Comparison of ENCODE assay signal across 8 mouse cellular contexts in genomic region chr2:32452441-32452971, GRCm38 (mm10). TPM values are rescaled to one million over a fixed set of nuclear protein-coding genes. Genes with fewer than 3 reads are reported as not detected.
DNase-seq lines count a peak whose midpoint lies in the region; ATAC-seq and TF ChIP-seq lines count a peak whose summit lies in the region.

No protein-coding gene starts in this region.

- peak overlapping the region; percentile 25 for H3K4me2 ChIP-seq in hindbrain, embryonic 11.5 days (replicated peaks; ENCODE audit: low read depth, low read length)
- H3K4me2 ChIP-seq in liver, embryonic 16.5 days (ENCODE audit: low read depth, low read length): peak overlapping the region; percentile 72

- intact Hi-C loops in heart, adult 2 months (cut with DNase I): no loop called here

- peaks cover 12% of the 10 kb centered on the region for H3K4me1 ChIP-seq in heart, adult 2 months (ENCODE audit: control insufficient read depth, insufficient read depth, low read length)
- peaks cover 4% of the 10 kb centered on the region; the same call in 1 of the 2 replicates for H3K4me1 ChIP-seq in hindbrain, embryonic 11.5 days (replicated peaks; ENCODE audit: control insufficient read depth, insufficient read depth, low read length)
- peaks cover 41% of the 10 kb centered on the region for H3K4me1 ChIP-seq in liver, embryonic 16.5 days (ENCODE audit: control insufficient read depth, low read depth, low read length)

- TF ChIP-seq EP300 in heart, adult 2 months (IDR thresholded peaks at IDR 0.05; ENCODE audit: insufficient read depth, low read depth, low read length): no peak

- TF ChIP-seq CTCF in heart, adult 2 months (IDR thresholded peaks at IDR 0.05): no peak

- DNase-seq in heart, adult 2 months: no peak
- DNase-seq in heart, adult 18-20 months: no peak
- DNase-seq in thymus, adult 18-20 months: peak; percentile 27 to 54
- DNase-seq in thymus, postnatal 0 days (ENCODE audit: low spot score): no peak
- DNase-seq in hindbrain, embryonic 11.5 days (ENCODE audit: low spot score): no peak
- peak; percentile 57 for DNase-seq in testis, postnatal 10 days (ENCODE audit: low spot score)
- no peak for DNase-seq in left cerebral cortex, adult 11 months (ENCODE audit: low spot score)

- H3K9me3 ChIP-seq in hindbrain, embryonic 11.5 days (ENCODE audit: control insufficient read depth, low read length): no peaks in the 10 kb centered on the region
- no peaks in the 10 kb centered on the region for H3K9me3 ChIP-seq in liver, embryonic 16.5 days (replicated peaks; ENCODE audit: control insufficient read depth, low read length)

- peak; percentile 6; the same call in 1 of the 2 replicates for ATAC-seq in hindbrain, embryonic 11.5 days (ENCODE audit: low FRiP score)
- ATAC-seq in liver, embryonic 16.5 days (ENCODE audit: low read depth): no peak

- H3K79me2 ChIP-seq in heart, adult 2 months (replicated peaks; ENCODE audit: control insufficient read depth, insufficient read depth, low read length): peaks cover 5% of the 10 kb centered on the region

- 90% methylated on average over 16 of the region's 16 CpGs for WGBS in heart, adult 2 months
- 93% methylated on average over 16 of the region's 16 CpGs for WGBS in hindbrain, embryonic 11.5 days
- 83% methylated on average over 16 of the region's 16 CpGs for WGBS in liver, embryonic 16.5 days (ENCODE audit: insufficient replicate concordance)

- H3K27ac ChIP-seq in heart, adult 2 months: peak overlapping the region; percentile 84
- H3K27ac ChIP-seq in hindbrain, embryonic 11.5 days (ENCODE audit: low read depth, low read length): no peak overlapping the region
- peak overlapping the region; percentile 64; the same call in 1 of the 2 replicates for H3K27ac ChIP-seq in liver, embryonic 16.5 days (ENCODE audit: low read length)

- H3K36me3 ChIP-seq in heart, adult 2 months (ENCODE audit: control insufficient read depth, insufficient read depth, low read length): no peaks in the 10 kb centered on the region
- H3K36me3 ChIP-seq in hindbrain, embryonic 11.5 days (ENCODE audit: control insufficient read depth, insufficient read depth, low read length): 0 out of 2 replicates have a peak, but pooled peaks cover 3% of the 10 kb centered on the region
- H3K36me3 ChIP-seq in liver, embryonic 16.5 days (ENCODE audit: control insufficient read depth, insufficient read depth): no peaks in the 10 kb centered on the region

- peak overlapping the region; percentile 39 for H3K9ac ChIP-seq in heart, adult 2 months (ENCODE audit: low read depth, low read length)
- H3K9ac ChIP-seq in hindbrain, embryonic 11.5 days (ENCODE audit: low read depth, low read length): peak overlapping the region; percentile 21; the same call in 1 of the 2 replicates
- peak overlapping the region; percentile 61 for H3K9ac ChIP-seq in liver, embryonic 16.5 days (ENCODE audit: low read depth, low read length)

- peak overlapping the region; percentile 49 for H3K4me3 ChIP-seq in heart, adult 2 months
- H3K4me3 ChIP-seq in hindbrain, embryonic 11.5 days (ENCODE audit: low read depth, low read length): peak overlapping the region; percentile 9; the same call in 1 of the 2 replicates
- H3K4me3 ChIP-seq in liver, embryonic 16.5 days (ENCODE audit: low read depth, low read length): peak overlapping the region; percentile 61

- 0 out of 2 replicates have a peak, but pooled peaks have one; percentile 1 for TF ChIP-seq POLR2A in heart, adult 2 months (IDR thresholded peaks at IDR 0.05; ENCODE audit: insufficient read depth, low read depth, low read length)

- no peaks in the 10 kb centered on the region for H3K27me3 ChIP-seq in heart, adult 2 months (ENCODE audit: control insufficient read depth, insufficient read depth, low read length)
- no peaks in the 10 kb centered on the region for H3K27me3 ChIP-seq in hindbrain, embryonic 11.5 days (ENCODE audit: control insufficient read depth, insufficient read depth, low read length)
- H3K27me3 ChIP-seq in liver, embryonic 16.5 days (ENCODE audit: control insufficient read depth, insufficient read depth, low read depth, low read length): no peaks in the 10 kb centered on the region

RNA-seq across cellular contexts. Expression of gene Slc25a25, which starts 1.3 kb away (rescaled TPM):
- 10 to 100 TPM in 1 of 2 experiments, 1 to 10 TPM in 1; 8.5 to 10.1 TPM for total RNA-seq in heart, adult 2 months (2021)
- 5.7 and 7.3 TPM in 2 replicates for polyA plus RNA-seq in heart, adult 2 months (2012; rRNA removed)
- 10 to 100 TPM in 1 of 2 experiments, 1 to 10 TPM in 1; 8.4 to 11.5 TPM for total RNA-seq in heart, adult 18-20 months (2021)
- polyA plus RNA-seq in thymus, postnatal 0 days (2015; fragmentation: Nextera tagmentation; extraction: Ambion mirVana): 16.3 and 18.9 TPM in 2 replicates
- 19.5 and 28.4 TPM in 2 replicates for polyA plus RNA-seq in hindbrain, embryonic 11.5 days (2014; fragmentation: Nextera tagmentation; extraction: Ambion mirVana)
- polyA plus RNA-seq in liver, embryonic 16.5 days (2015; fragmentation: Nextera tagmentation; extraction: Ambion mirVana): 9.5 and 9.7 TPM in 2 replicates

RNA-seq across cellular contexts. Expression of gene Naif1, which starts 2.2 kb away (rescaled TPM):
- total RNA-seq in heart, adult 2 months (2021): 1 to 10 TPM; 2.8 to 3.4 TPM
- polyA plus RNA-seq in heart, adult 2 months (2012; rRNA removed): 3.7 and 4.6 TPM in 2 replicates
- 1 to 10 TPM; 3.0 to 3.1 TPM for total RNA-seq in heart, adult 18-20 months (2021)
- 5.4 and 6.2 TPM in 2 replicates for polyA plus RNA-seq in thymus, postnatal 0 days (2015; fragmentation: Nextera tagmentation; extraction: Ambion mirVana)
- polyA plus RNA-seq in hindbrain, embryonic 11.5 days (2014; fragmentation: Nextera tagmentation; extraction: Ambion mirVana): 5.2 and 6.0 TPM in 2 replicates
- 1.9 and 2.0 TPM in 2 replicates for polyA plus RNA-seq in liver, embryonic 16.5 days (2015; fragmentation: Nextera tagmentation; extraction: Ambion mirVana)

RNA-seq across cellular contexts. Expression of gene Ptges2, which starts 56.8 kb away (rescaled TPM):
- 10 to 100 TPM; 58.6 to 68.2 TPM for total RNA-seq in heart, adult 2 months (2021)
- polyA plus RNA-seq in heart, adult 2 months (2012; rRNA removed): 68.8 and 98.5 TPM in 2 replicates
- total RNA-seq in heart, adult 18-20 months (2021): 10 to 100 TPM; 60.2 to 68.5 TPM
- 17.8 and 18.5 TPM in 2 replicates for polyA plus RNA-seq in thymus, postnatal 0 days (2015; fragmentation: Nextera tagmentation; extraction: Ambion mirVana)
- 30.2 and 30.8 TPM in 2 replicates for polyA plus RNA-seq in hindbrain, embryonic 11.5 days (2014; fragmentation: Nextera tagmentation; extraction: Ambion mirVana)
- polyA plus RNA-seq in liver, embryonic 16.5 days (2015; fragmentation: Nextera tagmentation; extraction: Ambion mirVana): 9.4 and 11.0 TPM in 2 replicates

Comparison
In these comparisons a context has a peak if more than half of its experiments do, and no peak if none do; other contexts are left out.
1. DNase-seq: peak in thymus, adult 18-20 months (2 of 2) and testis, postnatal 10 days (single experiment); none in heart, adult 2 months (0 of 2), heart, adult 18-20 months (0 of 2), thymus, postnatal 0 days (single experiment), hindbrain, embryonic 11.5 days (single experiment) and left cerebral cortex, adult 11 months (single experiment).
2. H3K4me3 ChIP-seq: peak in every context shown above with its lines; median percentile 61 in liver, embryonic 16.5 days; 49 in heart, adult 2 months; 9 in hindbrain, embryonic 11.5 days.
3. Peak in every context shown above with its lines, with median percentiles within 50 percentile points of each other: H3K9ac ChIP-seq.